Mouse (Mus musculus) heart, postnatal 4 days (tissue): ENCODE data around the gene Hpcal1. TPM values are rescaled to one million over a fixed set of nuclear protein-coding genes. Genes with fewer than 3 reads are reported as not detected.
"Not testable (repeated sequence)": the region's sequence is repeated elsewhere in the genome, so short reads cannot be mapped to it uniquely, and the experiment has no call there.

Experiments
- DNase-seq: peaks from one replicate; pipeline ENCODE4 v3.0.0; 2021
- total RNA-seq, 2 experiments: library from RNA; stranded (reverse); gene quantifications; 2 replicates each; pipeline ENCODE4 v1.2.3; 2021

Hpcal1 gene
- total RNA-seq, 2 experiments from 2014 or later, result 17.9 to 19.8 TPM

DNA sequence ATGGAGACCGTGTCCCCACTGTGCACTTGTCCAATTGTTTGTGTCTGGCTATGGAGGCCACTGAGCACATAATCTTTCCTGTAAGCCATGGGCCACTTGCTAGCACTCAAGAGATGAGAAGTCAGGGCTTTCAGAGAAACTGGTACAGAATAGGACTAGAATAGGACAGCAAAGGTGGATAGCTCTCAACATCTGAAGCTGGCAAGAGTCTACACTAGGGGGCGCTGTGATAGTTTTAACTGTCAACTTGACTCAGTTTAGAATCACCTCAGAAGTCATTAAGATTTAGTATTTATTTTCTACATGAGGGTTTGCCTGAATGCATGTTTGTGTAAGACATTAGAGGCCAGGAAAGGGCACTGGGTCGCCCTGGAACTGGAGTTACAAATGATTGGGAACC is 98.8 kb downstream of the Hpcal1 start:
- no peak for DNase-seq

DNA sequence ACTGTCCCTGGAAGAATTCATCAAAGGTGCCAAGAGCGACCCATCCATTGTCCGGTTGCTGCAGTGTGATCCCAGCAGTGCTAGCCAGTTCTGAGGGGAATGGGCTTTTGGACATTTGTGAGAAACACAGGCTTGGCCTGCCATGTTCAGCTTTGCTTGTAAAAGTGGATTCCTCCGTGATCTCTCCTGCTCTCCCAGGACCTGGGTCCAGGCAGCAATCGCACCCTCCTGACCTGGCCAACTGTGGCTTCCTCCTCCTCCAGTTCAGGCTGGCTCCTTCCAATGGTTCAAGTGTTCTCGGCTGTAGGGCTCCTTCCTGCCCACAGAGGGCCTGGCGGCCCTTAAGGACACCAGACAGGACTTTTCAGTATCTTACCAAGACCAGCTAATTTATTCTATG is 100.5 kb downstream of the Hpcal1 start:
- DNase-seq, result no peak

DNA sequence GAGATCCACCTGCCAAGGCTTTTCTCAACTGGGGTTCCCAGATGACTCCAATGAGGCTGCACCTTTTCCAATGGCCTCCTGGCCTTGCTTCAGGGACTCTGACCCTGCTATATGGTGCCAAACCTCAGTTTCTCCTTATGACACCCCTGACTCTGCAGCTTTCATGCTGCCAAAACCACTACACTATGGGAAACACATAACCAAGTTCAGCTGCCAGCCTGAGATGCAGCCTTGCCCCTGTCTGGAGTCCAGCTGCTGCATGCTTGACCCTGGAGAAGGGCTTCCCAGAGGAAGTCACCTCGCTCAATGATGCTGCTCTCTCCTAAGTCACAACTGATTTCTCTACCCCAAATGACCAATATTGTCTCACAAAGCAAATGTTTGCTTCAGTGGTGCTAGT is 102.1 kb downstream of the Hpcal1 start:
- DNase-seq, result no peak

DNA sequence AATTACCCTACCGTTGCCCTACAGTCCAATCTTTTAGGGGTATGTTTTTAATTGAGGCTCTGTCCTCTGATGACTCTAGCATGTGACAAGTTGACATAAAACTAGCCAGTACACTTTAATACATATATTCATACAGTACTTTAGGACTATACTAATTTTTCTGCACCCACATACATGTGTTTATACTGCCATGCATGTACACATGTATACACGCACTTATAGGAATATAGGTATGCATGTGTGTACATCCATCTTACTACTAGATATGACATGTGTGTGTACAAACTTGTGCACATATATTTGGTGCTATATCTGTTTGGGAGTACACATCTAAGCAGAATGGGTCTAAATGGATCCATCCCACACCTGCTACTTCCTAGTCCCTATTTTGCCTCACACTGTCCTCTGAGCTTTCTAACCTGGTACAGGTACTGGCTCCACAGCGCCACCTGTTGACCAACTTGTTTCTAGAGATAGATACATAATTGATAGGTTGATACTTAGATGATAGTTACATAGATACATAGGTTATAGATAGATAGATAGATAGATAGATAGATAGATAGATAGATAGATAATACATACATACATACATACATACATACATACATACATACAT is 105.1 kb downstream of the Hpcal1 start:
- DNase-seq, result peak; percentile 74

DNA sequence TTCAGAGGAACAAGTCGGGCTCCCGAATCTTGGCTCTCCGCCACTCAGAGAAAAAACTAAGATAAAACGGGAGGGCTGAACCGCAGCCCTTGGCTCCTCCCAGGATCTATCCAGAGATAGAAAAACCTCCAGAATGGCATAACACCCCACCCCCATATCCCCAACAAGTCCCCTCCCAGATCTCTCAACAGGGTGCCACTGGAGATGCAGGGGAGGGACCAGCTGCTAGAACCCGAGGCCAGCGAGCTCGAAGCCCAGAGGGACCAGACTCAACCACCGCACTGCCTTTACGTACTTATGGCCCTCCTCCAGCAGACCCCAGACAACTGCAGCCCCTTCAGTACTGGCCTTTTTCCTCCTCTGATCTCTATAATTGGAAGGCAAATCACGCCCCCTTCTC is 107.6 kb downstream of the Hpcal1 start:
- DNase-seq, result not testable (repeated sequence)

DNA sequence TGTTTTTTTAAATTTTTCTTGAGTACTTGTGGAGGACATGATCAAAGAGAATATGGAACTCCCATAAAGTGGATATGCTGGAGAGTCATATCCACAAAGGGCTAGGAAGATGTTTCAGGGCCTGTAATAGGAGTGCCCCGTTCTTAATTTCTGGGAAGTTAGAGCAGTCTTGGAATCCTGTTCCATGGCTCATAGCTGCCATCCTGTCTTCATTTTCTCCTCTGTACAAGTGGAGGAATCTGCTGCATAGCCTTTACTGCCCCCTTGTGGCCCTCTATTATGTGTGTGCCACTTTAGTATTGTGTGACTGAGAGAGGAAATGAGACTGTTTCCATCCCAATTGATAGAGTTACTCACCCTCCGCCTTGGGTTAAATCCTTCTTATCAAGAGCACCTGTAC is 117.9 kb downstream of the Hpcal1 start:
- peak; percentile 78 for DNase-seq

DNA sequence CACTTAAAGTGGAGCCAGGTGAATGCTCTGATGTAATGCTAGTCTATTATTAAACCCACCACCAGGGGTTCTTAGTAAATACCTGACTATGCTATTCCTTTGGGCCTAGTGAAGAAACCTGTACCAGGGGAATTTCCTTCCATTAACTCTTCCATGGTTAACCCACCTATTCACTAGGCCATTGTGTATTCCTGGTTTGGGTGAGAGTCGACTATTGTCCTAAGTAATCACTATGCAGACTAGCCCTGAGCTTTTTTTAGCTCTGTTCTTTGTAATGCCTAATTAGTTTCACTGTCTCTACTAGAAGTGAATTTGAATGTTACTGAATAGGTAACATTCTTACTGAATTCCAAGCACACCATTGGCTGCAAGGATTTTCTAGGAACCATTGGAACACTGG is 144.6 kb downstream of the Hpcal1 start:
- DNase-seq, result not testable (repeated sequence)

Other genes starting within 250 kb of the Hpcal1 start
- 100 to 1,000 TPM; 158 to 160 TPM for gene Odc1, start 146.1 kb upstream of the Hpcal1 start, total RNA-seq